8 mouse cellular contexts compared by ENCODE assay signal in genomic region chr6:120302755-120303316, GRCm38 (mm10). TPM values are rescaled to one million over a fixed set of nuclear protein-coding genes. Genes with fewer than 3 reads are reported as not detected.
A peak's percentile ranks its signal among the peaks of the same experiment; 100 is the strongest.
DNase-seq lines count a peak whose midpoint lies in the region; ATAC-seq and TF ChIP-seq lines count a peak whose summit lies in the region.
"Had no signal": no experiment of that assay in that cellular context is flagged by ENCODE, and none has a peak within 500 bp of the region (broad histone marks: within the 10 kb centered on the region; RNA-seq: fewer than 3 reads in every experiment).

No protein-coding gene starts in this region.

- DNase-seq in lung, postnatal 0 days (ENCODE audit: low spot score), result no peak
- no peak for DNase-seq in lung, postnatal 25 days (ENCODE audit: low spot score)
- DNase-seq in adrenal gland, adult 2 months, result no peak
- DNase-seq in right cerebral cortex, postnatal 36 days (ENCODE audit: low spot score in 2 of 2), result no peak

- TF ChIP-seq EP300 in lung, postnatal 0 days (IDR thresholded peaks at IDR 0.05), result no peak

- H3K36me3 ChIP-seq in lung, postnatal 0 days (ENCODE audit: insufficient read depth, low read length), result no peaks in the 10 kb centered on the region
- no peaks in the 10 kb centered on the region for H3K36me3 ChIP-seq in embryonic facial prominence, embryonic 15.5 days
- H3K36me3 ChIP-seq in hindbrain, embryonic 13.5 days, result no peaks in the 10 kb centered on the region
- no peaks in the 10 kb centered on the region for H3K36me3 ChIP-seq in midbrain, embryonic 15.5 days (replicated peaks)

- H3K4me2 ChIP-seq in lung, postnatal 0 days (replicated peaks; ENCODE audit: low read depth, low read length), result no peak overlapping the region; the same call in 1 of the 2 replicates
- H3K4me2 ChIP-seq in embryonic facial prominence, embryonic 15.5 days (replicated peaks), result peak overlapping the region; percentile 38
- H3K4me2 ChIP-seq in hindbrain, embryonic 13.5 days, result peak overlapping the region; percentile 34
- H3K4me2 ChIP-seq in midbrain, embryonic 15.5 days, result peak overlapping the region; percentile 32

- no peak for ATAC-seq in lung, postnatal 0 days
- ATAC-seq in embryonic facial prominence, embryonic 15.5 days (ENCODE audit: insufficient number of reproducible peaks, low FRiP score, low TSS enrichment, low read depth), result peak; percentile 58; the same call in 1 of the 2 replicates
- no peak for ATAC-seq in hindbrain, embryonic 13.5 days (ENCODE audit: low FRiP score)
- no peak for ATAC-seq in midbrain, embryonic 15.5 days (replicated peaks)

- H3K9me3 ChIP-seq in lung, postnatal 0 days (ENCODE audit: low read length), result no peaks in the 10 kb centered on the region
- H3K9me3 ChIP-seq in embryonic facial prominence, embryonic 15.5 days (replicated peaks), result no peaks in the 10 kb centered on the region
- H3K9me3 ChIP-seq in hindbrain, embryonic 13.5 days, result no peaks in the 10 kb centered on the region
- no peaks in the 10 kb centered on the region for H3K9me3 ChIP-seq in midbrain, embryonic 15.5 days

- 19% methylated on average over 16 of the region's 16 CpGs for WGBS in lung, postnatal 0 days
- WGBS in embryonic facial prominence, embryonic 15.5 days, result 10% methylated on average over 16 of the region's 16 CpGs
- WGBS in hindbrain, embryonic 13.5 days, result 32% methylated on average over 16 of the region's 16 CpGs
- 28% methylated on average over 16 of the region's 16 CpGs for WGBS in midbrain, embryonic 15.5 days

- peak; percentile 48 for TF ChIP-seq CTCF in lung, postnatal 0 days (IDR thresholded peaks at IDR 0.05)

- no peaks in the 10 kb centered on the region for H3K27me3 ChIP-seq in lung, postnatal 0 days (replicated peaks; ENCODE audit: insufficient read depth, low read length)
- no peaks in the 10 kb centered on the region for H3K27me3 ChIP-seq in embryonic facial prominence, embryonic 15.5 days
- 0 out of 2 replicates have a peak, but pooled peaks cover 7% of the 10 kb centered on the region for H3K27me3 ChIP-seq in hindbrain, embryonic 13.5 days
- no peaks in the 10 kb centered on the region for H3K27me3 ChIP-seq in midbrain, embryonic 15.5 days (replicated peaks)

- H3K27ac ChIP-seq in lung, postnatal 0 days (ENCODE audit: low read length), result no peak overlapping the region
- H3K27ac ChIP-seq in embryonic facial prominence, embryonic 15.5 days (replicated peaks), result no peak overlapping the region; the same call in 1 of the 2 replicates
- H3K27ac ChIP-seq in hindbrain, embryonic 13.5 days, result no peak overlapping the region
- H3K27ac ChIP-seq in midbrain, embryonic 15.5 days, result no peak overlapping the region

- H3K4me3 ChIP-seq in lung, postnatal 0 days (ENCODE audit: low read depth, low read length), result no peak overlapping the region
- peak overlapping the region; percentile 29 for H3K4me3 ChIP-seq in embryonic facial prominence, embryonic 15.5 days (replicated peaks)
- no peak overlapping the region for H3K4me3 ChIP-seq in hindbrain, embryonic 13.5 days
- H3K4me3 ChIP-seq in midbrain, embryonic 15.5 days, result no peak overlapping the region

- H3K9ac ChIP-seq in lung, postnatal 0 days (replicated peaks; ENCODE audit: low read depth), result no peak overlapping the region
- H3K9ac ChIP-seq in embryonic facial prominence, embryonic 15.5 days, result no peak overlapping the region
- H3K9ac ChIP-seq in hindbrain, embryonic 13.5 days, result peak overlapping the region; percentile 36; the same call in 1 of the 2 replicates
- no peak overlapping the region for H3K9ac ChIP-seq in midbrain, embryonic 15.5 days

- no peaks in the 10 kb centered on the region for H3K4me1 ChIP-seq in lung, postnatal 0 days (ENCODE audit: insufficient read depth, low read depth, low read length)
- H3K4me1 ChIP-seq in embryonic facial prominence, embryonic 15.5 days, result peaks cover 9% of the 10 kb centered on the region
- no peaks in the 10 kb centered on the region for H3K4me1 ChIP-seq in hindbrain, embryonic 13.5 days (replicated peaks)
- H3K4me1 ChIP-seq in midbrain, embryonic 15.5 days, result no peaks in the 10 kb centered on the region

RNA-seq across cellular contexts. Expression of gene B4galnt3, which starts 8.5 kb away (rescaled TPM):
- 0.04 TPM in 1 of 2 replicates, not detected in the other for polyA plus RNA-seq in lung, postnatal 0 days (2015; fragmentation: Nextera tagmentation; extraction: Ambion mirVana)
- polyA plus RNA-seq in embryonic facial prominence, embryonic 15.5 days (2015; fragmentation: Nextera tagmentation; extraction: Ambion mirVana), result 2.5 and 2.9 TPM in 2 replicates
- polyA plus RNA-seq in hindbrain, embryonic 13.5 days (2015; fragmentation: Nextera tagmentation; extraction: Ambion mirVana), result 0.09 and 0.27 TPM in 2 replicates
- 0.11 and 0.22 TPM in 2 replicates for polyA plus RNA-seq in midbrain, embryonic 15.5 days (2015; fragmentation: Nextera tagmentation; extraction: Ambion mirVana)
- 10 to 100 TPM in 1 of 2 experiments, 1 to 10 TPM in 1; 5.6 to 12.6 TPM for total RNA-seq in adrenal gland, adult 2 months (2021)
- polyA plus RNA-seq in adrenal gland, adult 2 months (2012; rRNA removed), result 4.7 and 5.0 TPM in 2 replicates

RNA-seq across cellular contexts. Expression of gene D330020A13Rik, which starts 8.7 kb away (rescaled TPM):
- polyA plus RNA-seq in lung, postnatal 0 days (2015; fragmentation: Nextera tagmentation; extraction: Ambion mirVana), result not detected in 2 replicates
- polyA plus RNA-seq in embryonic facial prominence, embryonic 15.5 days (2015; fragmentation: Nextera tagmentation; extraction: Ambion mirVana), result 1.1 and 1.5 TPM in 2 replicates
- 0.18 TPM in 1 of 2 replicates, not detected in the other for polyA plus RNA-seq in hindbrain, embryonic 13.5 days (2015; fragmentation: Nextera tagmentation; extraction: Ambion mirVana)
- not detected in 2 replicates for polyA plus RNA-seq in midbrain, embryonic 15.5 days (2015; fragmentation: Nextera tagmentation; extraction: Ambion mirVana)
- total RNA-seq in adrenal gland, adult 2 months (2021), result under 1 TPM in 1 of 2 experiments, not detected in 1; 0.38 TPM
- polyA plus RNA-seq in adrenal gland, adult 2 months (2012; rRNA removed), result 4.5 and 6.4 TPM in 2 replicates
- polyA plus RNA-seq: large intestine, adult 2 months had no signal
